Mouse (Mus musculus) forebrain, embryonic 13.5 days (tissue): ENCODE results near the gene Zfp972. TPM values are rescaled to one million over a fixed set of nuclear protein-coding genes. Genes with fewer than 3 reads are reported as not detected.
"Not testable (repeated sequence)": the region's sequence is repeated elsewhere in the genome, so short reads cannot be mapped to it uniquely, and the experiment has no call there.

Experiments
- ATAC-seq: fragments of 200-750 bp; cut with Nextera tagmentation; 2 replicates; pipeline ENCODE4 v1.8.0; 2017
- H3K27ac ChIP-seq: fragments of 300-500 bp; sonication (generic); 2 replicates; pipeline ENCODE4 v1.5.1; 2015; ENCODE audit warnings: inconsistent platforms, mild to moderate bottlenecking, moderate library complexity
- H3K27me3 ChIP-seq: fragments of 300-500 bp; sonication (generic); 2 replicates; pipeline ENCODE4 v1.6.1; 2015; ENCODE audit warnings: mild to moderate bottlenecking, inconsistent platforms
- H3K36me3 ChIP-seq: fragments of 300-500 bp; sonication (generic); 2 replicates; pipeline ENCODE4 v1.6.1; 2015; ENCODE audit warnings: mild to moderate bottlenecking, inconsistent platforms; ENCODE audit not compliant: poor library complexity, severe bottlenecking
- H3K4me1 ChIP-seq: fragments of 300-500 bp; sonication (generic); 2 replicates; pipeline ENCODE4 v1.6.1; 2015; ENCODE audit warnings: inconsistent platforms
- H3K4me2 ChIP-seq: fragments of 300-500 bp; sonication (generic); 2 replicates; pipeline ENCODE4 v1.6.1; 2015; ENCODE audit warnings: inconsistent platforms, mild to moderate bottlenecking, moderate library complexity
- H3K4me3 ChIP-seq: fragments of 300-500 bp; sonication (generic); 2 replicates; pipeline ENCODE4 v1.5.1; 2015; ENCODE audit warnings: mild to moderate bottlenecking, inconsistent platforms
- H3K9ac ChIP-seq: fragments of 300-500 bp; sonication (generic); 2 replicates; pipeline ENCODE4 v1.6.1; 2015; ENCODE audit warnings: mild to moderate bottlenecking, inconsistent platforms
- H3K9me3 ChIP-seq: fragments of 300-500 bp; sonication (generic); replicated peaks from 2 replicates; pipeline ENCODE4 v1.6.1; 2016; ENCODE audit warnings: inconsistent platforms
- WGBS: fragments of 180-500 bp; shearing (Covaris S2); methylation state at CpG from one replicate; pipeline ENCODE4 v1.1.7; 2015; 5-methylcytosine and 5-hydroxymethylcytosine counted together
- polyA plus RNA-seq: library from polyadenylated mRNA; unstranded; fragments of >200 nt; fragmentation: Nextera tagmentation; extraction: Ambion mirVana; gene quantifications from 2 replicates; pipeline ENCODE4 v1.2.1, GENCODE M21; 2015

Gene Zfp972
- 0.32 and 0.47 TPM in 2 replicates for polyA plus RNA-seq

GRCm38 (mm10) chr2:177925563-177926103, at the start of gene Zfp972:
Gene Zfp972, minus strand, starts transcription at chr2:177925613.
- H3K4me3 ChIP-seq, ATAC-seq, H3K4me2 ChIP-seq, H3K4me1 ChIP-seq, H3K9ac ChIP-seq, H3K36me3 ChIP-seq, H3K9me3 ChIP-seq, H3K27me3 ChIP-seq, H3K27ac ChIP-seq: not testable (repeated sequence)
- 53% methylated on average over 3 of the region's 5 CpGs for WGBS

- not testable (repeated sequence) for H3K9me3 ChIP-seq, H3K27me3 ChIP-seq, H3K4me2 ChIP-seq, H3K9ac ChIP-seq, ATAC-seq, H3K36me3 ChIP-seq, H3K4me1 ChIP-seq, H3K27ac ChIP-seq, H3K4me3 ChIP-seq
- 82% methylated on average over 7 of the region's 7 CpGs for WGBS
These were observed 49.4 kb upstream of the Zfp972 start for GRCm38 (mm10) chr2:177974814-177975213.

GRCm38 (mm10) chr2:177957145-177957544, 31.7 kb upstream of the Zfp972 start, which contains the start of gene Gm14326:
Gene Gm14326, minus strand, starts transcription at chr2:177957297.
- Histone ChIP-seq H3K9ac (peak within 1 kb of the TSS; percentile 60), H3K4me3 (peak within 1 kb of the TSS; percentile 50), H3K4me2 (peak within 1 kb of the TSS; percentile 55)
- not testable (repeated sequence) for H3K36me3 ChIP-seq, H3K27me3 ChIP-seq, H3K27ac ChIP-seq, H3K9me3 ChIP-seq, ATAC-seq, H3K4me1 ChIP-seq
- WGBS: 0% methylated on average over 3 of the region's 7 CpGs

GRCm38 (mm10) chr2:177956734-177957133, 31.3 kb upstream of the Zfp972 start:
- H3K36me3 ChIP-seq, H3K9me3 ChIP-seq, ATAC-seq, H3K27me3 ChIP-seq, H3K27ac ChIP-seq, H3K4me1 ChIP-seq: not testable (repeated sequence)
- Histone ChIP-seq H3K4me3 (peak overlapping the region; percentile 50), H3K9ac (peak overlapping the region; percentile 60), H3K4me2 (peak overlapping the region; percentile 55)
- 2% methylated on average over 18 of the region's 18 CpGs for WGBS

- not testable (repeated sequence) for H3K4me3 ChIP-seq, H3K27ac ChIP-seq, H3K4me1 ChIP-seq, H3K9ac ChIP-seq, ATAC-seq, H3K36me3 ChIP-seq, H3K4me2 ChIP-seq, H3K27me3 ChIP-seq, H3K9me3 ChIP-seq
- 90% methylated on average over 5 of the region's 12 CpGs for WGBS
These were observed 22.1 kb downstream of the Zfp972 start for GRCm38 (mm10) chr2:177903276-177903675.

GRCm38 (mm10) chr2:177898171-177898570, 27.2 kb downstream of the Zfp972 start:
- not testable (repeated sequence) for H3K4me2 ChIP-seq, ATAC-seq, H3K27me3 ChIP-seq, H3K4me3 ChIP-seq, H3K9ac ChIP-seq, H3K36me3 ChIP-seq, H3K4me1 ChIP-seq, H3K9me3 ChIP-seq, H3K27ac ChIP-seq
- 83% methylated on average over 2 of the region's 3 CpGs for WGBS

- not testable (repeated sequence) for H3K27ac ChIP-seq, H3K36me3 ChIP-seq, H3K9ac ChIP-seq, ATAC-seq, H3K4me2 ChIP-seq, H3K27me3 ChIP-seq, H3K9me3 ChIP-seq, H3K4me1 ChIP-seq
- peak within 1 kb of the TSS; percentile 23 for H3K4me3 ChIP-seq
- WGBS: 56% methylated on average over 11 of the region's 13 CpGs
These were observed 28.3 kb downstream of the Zfp972 start, which contains the start of gene Gm14327 for GRCm38 (mm10) chr2:177897046-177897578. Gene Gm14327, plus strand, starts transcription at chr2:177897096.

- H3K4me3 ChIP-seq: not testable (repeated sequence)
These were observed 37.7 kb downstream of the Zfp972 start for GRCm38 (mm10) chr2:177887743-177888142.

GRCm38 (mm10) chr2:177862254-177862653, 63.2 kb downstream of the Zfp972 start:
- ATAC-seq, H3K9me3 ChIP-seq, H3K4me3 ChIP-seq, H3K4me1 ChIP-seq, H3K4me2 ChIP-seq, H3K27ac ChIP-seq, H3K27me3 ChIP-seq, H3K9ac ChIP-seq, H3K36me3 ChIP-seq: not testable (repeated sequence)
- WGBS: 89% methylated on average over 2 of the region's 2 CpGs

More at GRCm38 (mm10) chr2:177887743-177888142, 37.7 kb downstream of the Zfp972 start:
- H3K4me2 ChIP-seq, H3K9ac ChIP-seq, ATAC-seq, H3K4me1 ChIP-seq, H3K9me3 ChIP-seq, H3K27me3 ChIP-seq, H3K36me3 ChIP-seq, H3K27ac ChIP-seq: not testable (repeated sequence)
- 88% methylated on average over 14 of the region's 14 CpGs for WGBS

Other genes with a start within 250 kb of the Zfp972 start
- gene Gm14322, start 166.3 kb downstream of the Zfp972 start, polyA plus RNA-seq: 7.1 and 7.7 TPM in 2 replicates
- gene Gm14325, start 85.3 kb downstream of the Zfp972 start, polyA plus RNA-seq: 35.7 and 40.7 TPM in 2 replicates
- gene Gm14327, start 28.5 kb downstream of the Zfp972 start, polyA plus RNA-seq: 2.5 and 3.2 TPM in 2 replicates
- gene Gm14326, start 31.7 kb upstream of the Zfp972 start, polyA plus RNA-seq: 14.5 and 15.9 TPM in 2 replicates
- gene Zfp971, start 97.7 kb upstream of the Zfp972 start, polyA plus RNA-seq: 10.1 and 11.3 TPM in 2 replicates
- 15.5 and 16.8 TPM in 2 replicates for gene Zfp931, start 152.9 kb upstream of the Zfp972 start, polyA plus RNA-seq
- 27.0 and 29.9 TPM in 2 replicates for gene Phactr3, start 193.4 kb upstream of the Zfp972 start, polyA plus RNA-seq